Mouse (Mus musculus) midbrain, postnatal 0 days (tissue): ENCODE measurements at regions not wholly inside any gene's neighbourhood (a gene's known extent, or its start where the extent isn't known, plus 50 kb on each side); places are given as distances from the start of the nearest gene placed in this dataset.

ENCODE experiments used
- ATAC-seq: fragments of 200-750 bp; cut with Nextera tagmentation; 2 replicates; pipeline ENCODE4 v1.8.0; 2017; ENCODE audit warnings: moderate number of reproducible peaks, mild to moderate bottlenecking, moderate TSS enrichment, moderate library complexity; ENCODE audit not compliant: low FRiP score
- DNase-seq: peaks from one replicate; pipeline ENCODE4 v3.0.0-alpha.2; 2015; ENCODE audit warnings: low spot score
- H3K27ac ChIP-seq: fragments of 300-500 bp; sonication (generic); 2 replicates; pipeline ENCODE4 v1.5.1; 2014; ENCODE audit warnings: low read depth, mild to moderate bottlenecking, low read length, mixed read lengths
- H3K27me3 ChIP-seq: fragments of 300-500 bp; sonication (generic); 2 replicates; pipeline ENCODE4 v1.6.1; 2014; ENCODE audit warnings: low read length, control low read depth, mixed read lengths; ENCODE audit not compliant: insufficient read depth
- H3K36me3 ChIP-seq: fragments of 300-500 bp; sonication (generic); 2 replicates; pipeline ENCODE4 v1.6.1; 2014; ENCODE audit warnings: low read length, control low read depth, mixed read lengths; ENCODE audit not compliant: insufficient read depth
- H3K4me1 ChIP-seq: fragments of 300-500 bp; sonication (generic); 2 replicates; pipeline ENCODE4 v1.6.1; 2014; ENCODE audit warnings: mild to moderate bottlenecking, control low read depth, antibody characterized with exemption, low read length, mixed read lengths; ENCODE audit not compliant: insufficient read depth
- H3K4me2 ChIP-seq: fragments of 300-500 bp; sonication (generic); 2 replicates; pipeline ENCODE4 v1.6.1; 2014; ENCODE audit warnings: low read depth, mild to moderate bottlenecking, low read length, mixed read lengths; ENCODE audit not compliant: poor library complexity, severe bottlenecking
- H3K4me3 ChIP-seq: fragments of 300-500 bp; sonication (generic); 2 replicates; pipeline ENCODE4 v1.5.1; 2014; ENCODE audit warnings: low read depth, mild to moderate bottlenecking, low read length, moderate library complexity
- H3K9ac ChIP-seq: fragments of 300-500 bp; sonication (generic); replicated peaks from 2 replicates; pipeline ENCODE4 v1.6.1; 2014; ENCODE audit warnings: mild to moderate bottlenecking, low read length, moderate library complexity, mixed read lengths; ENCODE audit not compliant: poor library complexity, severe bottlenecking
- H3K9me3 ChIP-seq: fragments of 300-500 bp; sonication (generic); 2 replicates; pipeline ENCODE4 v1.6.1; 2016; ENCODE audit warnings: low read length, control low read depth
- CTCF ChIP-seq: IDR thresholded peaks from 2 replicates; pipeline ENCODE4 v1.5.1; 2016; ENCODE audit warnings: antibody characterized with exemption, mild to moderate bottlenecking
- WGBS: fragments of 180-500 bp; shearing (Covaris S2); extraction: QIAGEN DNeasy Blood & Tissue Kit; methylation state at CpG from one replicate; pipeline ENCODE4 v1.1.7; 2014; 5-methylcytosine and 5-hydroxymethylcytosine counted together

DNA sequence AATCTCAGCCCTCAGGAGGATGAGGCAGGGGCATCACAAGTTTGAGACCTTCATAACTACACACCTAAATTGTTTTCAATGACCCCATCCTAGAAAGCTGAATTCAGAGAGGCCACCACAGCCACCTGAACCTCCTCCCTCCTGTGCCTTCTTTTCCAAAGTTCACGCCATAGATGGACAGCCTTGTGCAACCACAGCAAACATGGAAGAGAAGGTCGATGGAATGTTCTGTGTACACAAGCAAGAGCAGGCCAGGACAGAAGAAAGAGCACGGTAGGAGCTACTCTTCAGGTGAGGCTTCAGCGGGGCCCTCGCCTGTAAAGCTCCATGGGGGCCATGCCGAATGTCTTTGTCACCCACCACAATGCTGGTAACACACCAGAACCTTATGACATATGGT is 481.1 kb upstream of the Sall1 start:
- Histone ChIP-seq H3K27me3 (no peaks in the 10 kb centered on the region; the same call in 1 of the 2 replicates), H3K9ac (no peak overlapping the region), H3K9me3 (no peaks in the 10 kb centered on the region), H3K4me3 (no peak overlapping the region), H3K4me1 (no peaks in the 10 kb centered on the region), H3K36me3 (no peaks in the 10 kb centered on the region), H3K27ac (no peak overlapping the region), H3K4me2 (no peak overlapping the region)
- no peak for TF ChIP-seq CTCF
- DNase-seq, result no peak
- no peak for ATAC-seq
- WGBS, result 94% methylated on average over 6 of the region's 6 CpGs

DNA sequence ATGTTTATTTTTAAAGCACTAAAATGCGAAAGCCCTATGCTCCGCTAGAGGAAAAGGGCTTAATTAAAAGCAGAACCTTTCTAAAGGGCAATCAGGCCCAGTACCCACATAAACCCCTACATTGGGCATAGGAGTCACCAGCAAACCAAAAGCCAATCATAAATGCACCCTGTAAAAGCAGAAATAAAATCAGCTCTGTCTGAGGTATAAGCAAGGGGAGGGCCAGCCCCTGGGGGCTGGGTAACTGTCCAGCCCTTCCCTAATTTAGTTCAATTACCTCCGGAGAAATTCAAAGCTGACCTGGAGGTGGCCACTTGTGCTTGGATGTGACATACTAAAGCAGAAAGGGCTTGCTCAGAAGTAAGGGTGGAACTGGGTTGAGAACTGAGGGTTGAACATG is 479.4 kb upstream of the Sall1 start:
- Histone ChIP-seq H3K4me1 (no peaks in the 10 kb centered on the region), H3K27me3 (no peaks in the 10 kb centered on the region; the same call in 1 of the 2 replicates), H3K36me3 (no peaks in the 10 kb centered on the region), H3K27ac (no peak overlapping the region), H3K9ac (no peak overlapping the region), H3K4me2 (no peak overlapping the region), H3K9me3 (no peaks in the 10 kb centered on the region), H3K4me3 (no peak overlapping the region)
- whole genome bisulfite sequencing, result 79% methylated on average over 3 of the region's 3 CpGs
- no peak for DNase-seq
- no peak for TF ChIP-seq CTCF
- ATAC-seq, result no peak

DNA sequence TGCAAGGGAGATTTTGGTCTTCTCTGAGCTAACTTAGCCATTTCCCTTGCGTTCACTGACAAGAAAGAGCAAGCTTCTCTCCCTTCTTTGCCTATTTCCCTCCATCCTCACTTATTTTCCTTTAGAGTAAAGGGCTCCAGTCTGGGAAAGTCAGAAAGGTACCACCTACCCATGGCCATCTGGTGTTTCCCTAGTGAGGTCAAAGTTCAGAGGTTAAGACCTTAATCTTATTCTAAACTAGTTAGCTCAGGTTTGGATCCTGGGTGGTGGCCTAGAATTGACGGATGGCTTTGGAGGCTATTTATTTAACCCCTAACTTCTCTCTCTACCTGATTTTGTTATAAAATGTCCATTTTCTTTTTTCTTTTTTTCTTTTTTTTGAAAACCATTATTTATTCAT is 472.6 kb upstream of the Sall1 start:
- H3K4me1 ChIP-seq, result no peaks in the 10 kb centered on the region
- H3K9me3 ChIP-seq, result no peaks in the 10 kb centered on the region
- 50% methylated on average over 2 of the region's 2 CpGs for WGBS
- H3K36me3 ChIP-seq, result no peaks in the 10 kb centered on the region
- DNase-seq, result no peak
- H3K4me3 ChIP-seq, result no peak overlapping the region
- no peaks in the 10 kb centered on the region for H3K27me3 ChIP-seq
- TF ChIP-seq CTCF, result no peak
- no peak overlapping the region for H3K27ac ChIP-seq
- ATAC-seq, result no peak
- no peak overlapping the region for H3K9ac ChIP-seq
- H3K4me2 ChIP-seq, result no peak overlapping the region

DNA sequence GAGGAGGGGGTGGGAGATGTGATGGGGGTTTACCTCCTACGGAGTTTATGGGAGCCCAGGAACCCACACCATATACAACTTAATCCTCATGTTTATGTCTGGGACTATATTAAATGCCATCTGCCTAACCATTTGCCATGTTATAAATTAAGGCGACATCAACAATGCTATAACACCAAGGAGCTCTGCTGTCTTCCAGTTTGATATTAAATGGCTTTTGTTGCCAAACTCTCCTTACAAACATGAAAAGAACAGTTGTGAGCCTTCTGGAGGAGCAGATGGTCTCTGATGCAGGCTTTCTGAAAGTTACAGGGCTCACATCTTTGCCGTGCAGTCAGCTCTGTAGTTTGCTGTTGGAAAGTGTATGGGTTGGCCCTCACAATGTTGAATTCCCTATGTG is 470.3 kb upstream of the Sall1 start:
- Histone ChIP-seq H3K36me3 (no peaks in the 10 kb centered on the region), H3K4me1 (no peaks in the 10 kb centered on the region), H3K9ac (no peak overlapping the region), H3K27ac (no peak overlapping the region), H3K4me2 (no peak overlapping the region), H3K27me3 (no peaks in the 10 kb centered on the region), H3K9me3 (no peaks in the 10 kb centered on the region), H3K4me3 (no peak overlapping the region)
- DNase-seq (peak; percentile 14), ATAC-seq (no peak)
- WGBS, result 86% methylated on average over 3 of the region's 3 CpGs
- TF ChIP-seq CTCF, result no peak

DNA sequence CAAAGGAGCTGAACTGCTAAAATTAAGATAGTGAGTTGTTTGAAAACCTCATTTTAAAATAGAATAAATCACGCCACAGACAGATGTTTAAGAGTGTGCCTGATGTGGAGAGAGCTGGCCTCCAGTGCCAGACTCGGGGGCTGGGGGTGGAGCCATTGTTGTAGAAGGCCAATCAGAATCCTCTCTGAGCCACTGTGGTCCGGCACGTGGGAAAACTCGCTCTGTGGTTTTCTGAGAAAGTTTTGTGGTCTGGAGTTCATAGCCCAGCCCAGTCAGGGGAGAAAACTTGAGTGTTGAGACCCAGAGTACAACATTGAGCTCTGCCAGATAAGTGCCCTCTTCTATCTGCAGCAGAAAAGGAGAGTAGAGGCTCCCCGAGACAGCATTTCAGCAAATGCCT is 463.7 kb upstream of the Sall1 start:
- no peak for DNase-seq
- no peaks in the 10 kb centered on the region for H3K27me3 ChIP-seq
- no peak overlapping the region for H3K27ac ChIP-seq
- H3K4me3 ChIP-seq, result no peak overlapping the region
- no peak for TF ChIP-seq CTCF
- no peaks in the 10 kb centered on the region for H3K36me3 ChIP-seq
- H3K4me1 ChIP-seq, result no peaks in the 10 kb centered on the region
- 63% methylated on average over 6 of the region's 6 CpGs for WGBS
- H3K9ac ChIP-seq, result no peak overlapping the region
- ATAC-seq, result no peak
- H3K9me3 ChIP-seq, result no peaks in the 10 kb centered on the region
- H3K4me2 ChIP-seq, result no peak overlapping the region

DNA sequence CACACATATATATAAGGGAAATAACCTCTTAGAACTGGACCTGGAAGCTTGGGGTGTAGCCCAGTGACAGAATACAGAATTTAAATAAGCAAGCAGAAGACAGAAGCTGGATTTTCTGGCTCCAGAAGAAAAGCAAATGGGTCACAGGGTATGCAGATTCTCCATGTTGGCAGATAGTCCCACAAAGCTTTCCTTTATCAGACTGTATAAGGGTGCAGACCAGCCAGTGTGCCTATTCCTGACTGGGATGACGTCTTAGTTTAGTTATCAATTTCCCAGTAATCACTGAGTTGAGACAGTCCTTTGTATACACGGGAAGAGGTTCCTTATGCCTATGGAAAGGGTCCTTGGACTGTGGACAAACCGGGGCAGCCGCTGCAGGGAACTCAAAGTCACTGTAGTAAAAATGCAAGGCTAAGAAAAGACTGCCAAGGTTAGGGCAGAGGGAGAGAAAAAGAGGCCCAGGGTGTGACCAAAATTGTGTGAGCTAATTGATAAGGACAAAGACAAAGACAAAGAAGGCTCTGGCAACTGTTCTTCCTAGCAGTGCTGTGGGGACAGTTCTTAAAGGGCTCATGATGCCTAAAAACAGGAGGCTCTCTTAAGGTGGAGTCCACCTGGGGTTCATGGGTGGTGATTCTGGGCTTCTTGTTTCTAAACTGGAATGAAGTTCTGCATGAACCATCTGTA is 459.7 kb upstream of the Sall1 start:
- WGBS, result 73% methylated on average over 4 of the region's 4 CpGs
- no peak overlapping the region for H3K4me3 ChIP-seq
- no peak overlapping the region for H3K27ac ChIP-seq
- no peaks in the 10 kb centered on the region for H3K4me1 ChIP-seq
- no peak for TF ChIP-seq CTCF
- H3K27me3 ChIP-seq, result no peaks in the 10 kb centered on the region
- ATAC-seq (no peak), DNase-seq (no peak)
- H3K9me3 ChIP-seq, result no peaks in the 10 kb centered on the region
- H3K4me2 ChIP-seq, result no peak overlapping the region
- no peak overlapping the region for H3K9ac ChIP-seq
- no peaks in the 10 kb centered on the region for H3K36me3 ChIP-seq
